Mouse (Mus musculus): ENCODE results near the gene Rps6ka5. TPM values are rescaled to one million over a fixed set of nuclear protein-coding genes. Genes with fewer than 3 reads are reported as not detected.

Gene Rps6ka5
- polyA plus RNA-seq, 1 experiment from 2014 or later, result 3.8 TPM

DNA sequence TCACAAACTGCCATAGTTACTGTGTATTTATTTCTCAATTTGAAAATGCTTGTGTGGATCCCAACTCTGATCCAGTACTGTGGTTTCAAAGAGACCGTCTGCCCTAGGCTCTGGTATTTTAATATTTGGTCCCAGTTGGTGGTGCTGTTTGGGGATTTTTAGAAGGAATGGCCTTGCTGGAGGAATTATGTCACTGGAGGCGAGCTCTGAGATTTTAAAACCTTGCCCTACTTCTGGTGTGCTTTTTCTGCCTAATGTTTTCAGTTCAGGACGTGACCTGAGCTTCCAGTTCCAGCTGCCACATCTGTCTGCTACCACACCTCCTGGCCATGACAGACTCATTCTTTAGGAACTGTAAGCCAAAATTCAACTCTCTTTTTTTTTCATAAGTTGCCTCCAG is 121.2 kb downstream of the Rps6ka5 start:
- 80% methylated on average over 3 of the region's 3 CpGs for WGBS
- no peak for DNase-seq (ENCODE audit: low spot score)
- no peaks in the 10 kb centered on the region for H3K27me3 ChIP-seq (ENCODE audit: control insufficient read depth, insufficient read depth, low read length)

DNA sequence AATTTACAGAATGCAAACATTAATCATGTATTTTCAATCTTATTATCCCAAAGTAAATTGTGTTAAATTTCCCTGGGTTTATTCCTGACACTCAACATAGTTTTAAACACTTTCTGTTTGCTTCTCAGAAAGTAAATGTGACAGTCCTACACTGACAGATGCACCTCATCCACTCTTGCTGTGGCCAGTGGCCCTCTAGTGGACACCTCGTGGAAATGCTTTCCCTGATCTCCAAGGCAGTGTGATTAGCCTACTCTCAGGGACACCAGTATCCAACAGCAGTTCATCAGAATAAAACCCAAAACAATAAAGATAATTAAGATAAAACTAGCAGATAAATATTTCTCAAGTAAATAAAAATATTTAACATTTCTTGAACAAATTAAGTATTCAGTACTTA is 122.2 kb downstream of the Rps6ka5 start:
- no peak overlapping the region for H3K4me2 ChIP-seq (ENCODE audit: low read depth, low read length)
- H3K9ac ChIP-seq (replicated peaks; ENCODE audit: low read length), result no peak overlapping the region
- no peaks in the 10 kb centered on the region for H3K36me3 ChIP-seq (replicated peaks; ENCODE audit: control insufficient read depth, insufficient read depth, low read depth, low read length)
- H3K4me3 ChIP-seq (ENCODE audit: low read depth, low read length), result no peak overlapping the region
- ATAC-seq (replicated peaks; ENCODE audit: insufficient number of reproducible peaks, low FRiP score, low TSS enrichment, low read depth) (0 out of 2 replicates have a peak, but pooled peaks have one; percentile 65), DNase-seq (ENCODE audit: low spot score) (peak; percentile 65)
- H3K9me3 ChIP-seq (replicated peaks; ENCODE audit: control insufficient read depth, low read length), result no peaks in the 10 kb centered on the region
- WGBS, result 0% methylated on average over 1 of the region's 1 CpGs
- no peaks in the 10 kb centered on the region for H3K4me1 ChIP-seq (ENCODE audit: control insufficient read depth, insufficient read depth, low read length)
- H3K27me3 ChIP-seq (ENCODE audit: control insufficient read depth, insufficient read depth, low read length), result no peaks in the 10 kb centered on the region
- H3K27ac ChIP-seq (replicated peaks; ENCODE audit: low read depth, low read length), result no peak overlapping the region

More for the DNA sequence above, 121.2 kb downstream of the Rps6ka5 start:
- H3K36me3 ChIP-seq (replicated peaks; ENCODE audit: control insufficient read depth, insufficient read depth, low read depth, low read length), result no peaks in the 10 kb centered on the region
- no peak overlapping the region for H3K9ac ChIP-seq (replicated peaks; ENCODE audit: low read length)
- no peaks in the 10 kb centered on the region for H3K9me3 ChIP-seq (replicated peaks; ENCODE audit: control insufficient read depth, low read length)
- no peak overlapping the region for H3K4me3 ChIP-seq (ENCODE audit: low read depth, low read length)
- H3K4me1 ChIP-seq (ENCODE audit: control insufficient read depth, insufficient read depth, low read length), result no peaks in the 10 kb centered on the region
- H3K4me2 ChIP-seq (ENCODE audit: low read depth, low read length), result no peak overlapping the region
- no peak overlapping the region for H3K27ac ChIP-seq (replicated peaks; ENCODE audit: low read depth, low read length)
- no peak for ATAC-seq (replicated peaks; ENCODE audit: insufficient number of reproducible peaks, low FRiP score, low TSS enrichment, low read depth)

GRCm38 (mm10) chr12:100594700-100595099 is 132.1 kb downstream of the Rps6ka5 start:
- Histone ChIP-seq H3K4me1 (ENCODE audit: control insufficient read depth, insufficient read depth, low read length) (no peaks in the 10 kb centered on the region), H3K27me3 (ENCODE audit: control insufficient read depth, insufficient read depth, low read length) (no peaks in the 10 kb centered on the region), H3K9ac (replicated peaks; ENCODE audit: low read length) (no peak overlapping the region), H3K4me3 (ENCODE audit: low read depth, low read length) (no peak overlapping the region), H3K27ac (replicated peaks; ENCODE audit: low read depth, low read length) (no peak overlapping the region), H3K4me2 (ENCODE audit: low read depth, low read length) (no peak overlapping the region), H3K9me3 (replicated peaks; ENCODE audit: control insufficient read depth, low read length) (no peaks in the 10 kb centered on the region), H3K36me3 (replicated peaks; ENCODE audit: control insufficient read depth, insufficient read depth, low read depth, low read length) (no peaks in the 10 kb centered on the region)
- ATAC-seq (replicated peaks; ENCODE audit: insufficient number of reproducible peaks, low FRiP score, low TSS enrichment, low read depth), result no peak
- WGBS, result 85% methylated on average over 3 of the region's 3 CpGs
- no peak for DNase-seq (ENCODE audit: low spot score)

DNA sequence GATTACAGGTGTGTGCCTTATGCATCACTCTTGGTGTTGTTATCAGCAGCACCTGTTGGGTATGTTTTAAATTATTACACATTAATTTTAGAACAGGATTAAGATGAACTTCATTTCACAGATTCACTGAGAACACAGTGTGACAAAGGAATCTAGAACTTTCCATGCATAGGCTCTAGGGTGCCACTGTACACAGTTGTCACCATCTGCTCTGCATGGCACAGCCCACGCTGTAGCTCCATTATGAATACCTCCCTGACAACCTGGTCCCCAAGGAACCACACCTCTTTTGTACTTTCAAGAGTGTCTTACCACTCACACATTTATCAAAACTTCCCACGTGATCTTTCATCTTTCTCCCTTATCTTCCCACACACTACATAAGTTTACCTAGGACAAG is 140.2 kb downstream of the Rps6ka5 start:
- no peak overlapping the region for H3K4me3 ChIP-seq (ENCODE audit: low read depth, low read length)
- H3K27me3 ChIP-seq (ENCODE audit: control insufficient read depth, insufficient read depth, low read length), result no peaks in the 10 kb centered on the region
- H3K27ac ChIP-seq (replicated peaks; ENCODE audit: low read depth, low read length), result no peak overlapping the region
- no peak for DNase-seq (ENCODE audit: low spot score)
- no peak for ATAC-seq (replicated peaks; ENCODE audit: insufficient number of reproducible peaks, low FRiP score, low TSS enrichment, low read depth)
- no peaks in the 10 kb centered on the region for H3K9me3 ChIP-seq (replicated peaks; ENCODE audit: control insufficient read depth, low read length)
- no peak overlapping the region for H3K9ac ChIP-seq (replicated peaks; ENCODE audit: low read length)
- WGBS, result 85% methylated on average over 2 of the region's 2 CpGs
- no peak overlapping the region for H3K4me2 ChIP-seq (ENCODE audit: low read depth, low read length)
- H3K4me1 ChIP-seq (ENCODE audit: control insufficient read depth, insufficient read depth, low read length), result no peaks in the 10 kb centered on the region
- no peaks in the 10 kb centered on the region for H3K36me3 ChIP-seq (replicated peaks; ENCODE audit: control insufficient read depth, insufficient read depth, low read depth, low read length)

DNA sequence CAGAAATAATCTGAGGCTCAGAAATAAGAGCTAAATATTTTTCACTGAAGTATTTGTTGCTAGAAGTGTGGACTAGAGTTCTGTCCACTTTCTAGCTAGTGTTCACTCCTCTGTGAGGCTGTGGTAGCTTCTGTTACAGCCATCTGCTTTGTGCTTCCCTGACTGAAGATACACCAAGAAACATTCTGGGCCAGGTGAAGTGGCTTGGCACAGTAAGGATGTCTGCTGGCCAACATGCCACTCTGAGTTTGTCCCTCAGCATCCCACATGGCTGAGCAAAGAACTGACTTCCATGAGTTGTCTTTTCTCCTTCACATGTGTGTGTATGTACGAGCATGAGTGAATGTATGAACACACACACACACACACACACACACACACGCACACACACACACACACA is 147.6 kb downstream of the Rps6ka5 start:
- Histone ChIP-seq H3K4me2 (ENCODE audit: low read depth, low read length) (no peak overlapping the region), H3K9me3 (replicated peaks; ENCODE audit: control insufficient read depth, low read length) (no peaks in the 10 kb centered on the region), H3K36me3 (replicated peaks; ENCODE audit: control insufficient read depth, insufficient read depth, low read depth, low read length) (no peaks in the 10 kb centered on the region), H3K9ac (replicated peaks; ENCODE audit: low read length) (no peak overlapping the region), H3K4me3 (ENCODE audit: low read depth, low read length) (no peak overlapping the region), H3K4me1 (ENCODE audit: control insufficient read depth, insufficient read depth, low read length) (no peaks in the 10 kb centered on the region), H3K27me3 (ENCODE audit: control insufficient read depth, insufficient read depth, low read length) (no peaks in the 10 kb centered on the region), H3K27ac (replicated peaks; ENCODE audit: low read depth, low read length) (no peak overlapping the region)
- no peak for DNase-seq (ENCODE audit: low spot score)
- no peak for ATAC-seq (replicated peaks; ENCODE audit: insufficient number of reproducible peaks, low FRiP score, low TSS enrichment, low read depth)
- WGBS, result 85% methylated on average over 2 of the region's 2 CpGs

DNA sequence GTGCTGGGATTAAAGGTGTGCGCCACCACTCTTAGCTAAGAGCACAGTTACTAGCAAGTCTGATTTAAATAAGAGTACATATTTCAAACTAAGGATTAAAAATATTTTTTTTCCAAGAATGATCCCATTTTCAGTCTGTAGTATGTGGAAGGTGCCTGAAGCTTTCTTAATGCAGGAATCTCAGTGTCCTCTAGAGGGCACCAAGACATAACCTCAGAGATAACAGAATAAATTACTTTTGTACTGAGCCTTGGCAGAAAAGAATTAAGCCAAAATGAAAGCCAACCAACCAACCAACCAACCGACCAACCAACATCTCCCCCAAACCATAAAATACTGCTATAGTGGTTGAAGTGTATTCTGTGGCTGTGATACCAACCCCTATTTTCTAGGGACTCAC is 148.5 kb downstream of the Rps6ka5 start:
- H3K4me2 ChIP-seq (ENCODE audit: low read depth, low read length), result no peak overlapping the region
- H3K4me1 ChIP-seq (ENCODE audit: control insufficient read depth, insufficient read depth, low read length), result no peaks in the 10 kb centered on the region
- no peaks in the 10 kb centered on the region for H3K36me3 ChIP-seq (replicated peaks; ENCODE audit: control insufficient read depth, insufficient read depth, low read depth, low read length)
- DNase-seq (ENCODE audit: low spot score), result peak; percentile 69
- no peak overlapping the region for H3K27ac ChIP-seq (replicated peaks; ENCODE audit: low read depth, low read length)
- H3K9ac ChIP-seq (replicated peaks; ENCODE audit: low read length), result no peak overlapping the region
- no peak overlapping the region for H3K4me3 ChIP-seq (ENCODE audit: low read depth, low read length)
- no peaks in the 10 kb centered on the region for H3K27me3 ChIP-seq (ENCODE audit: control insufficient read depth, insufficient read depth, low read length)
- 48% methylated on average over 2 of the region's 2 CpGs for WGBS
- ATAC-seq (replicated peaks; ENCODE audit: insufficient number of reproducible peaks, low FRiP score, low TSS enrichment, low read depth), result no peak
- H3K9me3 ChIP-seq (replicated peaks; ENCODE audit: control insufficient read depth, low read length), result no peaks in the 10 kb centered on the region

- ATAC-seq (replicated peaks; ENCODE audit: insufficient number of reproducible peaks, low FRiP score, low TSS enrichment, low read depth) (no peak), DNase-seq (ENCODE audit: low spot score) (no peak)
- WGBS, result 91% methylated on average over 3 of the region's 3 CpGs
- Histone ChIP-seq H3K9me3 (replicated peaks; ENCODE audit: control insufficient read depth, low read length) (no peaks in the 10 kb centered on the region), H3K36me3 (replicated peaks; ENCODE audit: control insufficient read depth, insufficient read depth, low read depth, low read length) (no peaks in the 10 kb centered on the region), H3K27me3 (ENCODE audit: control insufficient read depth, insufficient read depth, low read length) (no peaks in the 10 kb centered on the region), H3K9ac (replicated peaks; ENCODE audit: low read length) (no peak overlapping the region), H3K4me3 (ENCODE audit: low read depth, low read length) (no peak overlapping the region), H3K27ac (replicated peaks; ENCODE audit: low read depth, low read length) (no peak overlapping the region), H3K4me2 (ENCODE audit: low read depth, low read length) (no peak overlapping the region), H3K4me1 (ENCODE audit: control insufficient read depth, insufficient read depth, low read length) (no peaks in the 10 kb centered on the region)
These were observed 151.0 kb downstream of the Rps6ka5 start for GRCm38 (mm10) chr12:100575739-100576138.

DNA sequence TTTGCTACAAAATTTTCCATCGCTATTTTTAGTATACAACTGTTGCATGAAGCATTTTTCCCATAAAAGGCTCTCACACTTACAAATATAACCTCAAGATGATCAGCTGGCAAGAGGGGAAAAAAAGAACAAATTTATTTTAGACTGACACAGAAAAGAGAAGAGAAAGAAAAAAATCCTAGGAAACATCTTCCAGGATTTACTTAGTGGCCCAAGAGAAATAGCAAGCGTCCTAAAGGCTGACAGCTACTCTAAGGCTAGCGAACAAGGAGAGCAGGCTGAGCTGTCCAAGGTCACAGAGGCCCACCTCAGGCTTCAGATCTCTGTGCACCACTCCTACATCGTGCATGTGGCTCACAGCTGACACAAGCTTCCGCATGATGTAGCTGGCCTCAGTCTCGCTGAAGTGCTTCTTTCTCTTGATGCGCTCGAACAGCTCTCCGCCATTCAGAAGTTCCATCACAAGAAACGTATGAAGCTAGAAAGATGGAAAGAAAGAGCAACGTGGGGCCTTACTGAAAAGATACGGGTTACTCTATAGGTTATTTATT is 156.2 kb downstream of the Rps6ka5 start:
- ATAC-seq (replicated peaks; ENCODE audit: insufficient number of reproducible peaks, low FRiP score, low TSS enrichment, low read depth) (no peak), DNase-seq (ENCODE audit: low spot score) (no peak)
- H3K4me1 ChIP-seq (ENCODE audit: control insufficient read depth, insufficient read depth, low read length), result no peaks in the 10 kb centered on the region
- H3K9me3 ChIP-seq (replicated peaks; ENCODE audit: control insufficient read depth, low read length), result no peaks in the 10 kb centered on the region
- no peaks in the 10 kb centered on the region for H3K27me3 ChIP-seq (ENCODE audit: control insufficient read depth, insufficient read depth, low read length)
- H3K4me2 ChIP-seq (ENCODE audit: low read depth, low read length), result no peak overlapping the region
- no peak overlapping the region for H3K27ac ChIP-seq (replicated peaks; ENCODE audit: low read depth, low read length)
- WGBS, result 77% methylated on average over 12 of the region's 12 CpGs
- no peak overlapping the region for H3K4me3 ChIP-seq (ENCODE audit: low read depth, low read length)
- H3K9ac ChIP-seq (replicated peaks; ENCODE audit: low read length), result no peak overlapping the region
- no peaks in the 10 kb centered on the region for H3K36me3 ChIP-seq (replicated peaks; ENCODE audit: control insufficient read depth, insufficient read depth, low read depth, low read length)
